Mouse (Mus musculus): ENCODE data around the gene Ubald2.
"Not testable (repeated sequence)": the region's sequence is repeated elsewhere in the genome, so short reads cannot be mapped to it uniquely, and the experiment has no call there.

Ubald2 gene

GRCm38 (mm10) chr11:116416196-116416943 is 17.5 kb upstream of the Ubald2 start:
- DNase-seq = no peak

- no peak for DNase-seq
Observed at GRCm38 (mm10) chr11:116417054-116417453, 16.8 kb upstream of the Ubald2 start.

GRCm38 (mm10) chr11:116418194-116418840 is 15.6 kb upstream of the Ubald2 start:
- DNase-seq = peak in 1 of 2 experiments; percentile 47

GRCm38 (mm10) chr11:116418841-116419462 is 14.9 kb upstream of the Ubald2 start:
- DNase-seq = no peak

GRCm38 (mm10) chr11:116421102-116421501 is 12.8 kb upstream of the Ubald2 start:
- DNase-seq = no peak

- no peak for DNase-seq
Observed at GRCm38 (mm10) chr11:116422562-116422961, 11.3 kb upstream of the Ubald2 start.

- no peak for DNase-seq
Observed at GRCm38 (mm10) chr11:116423214-116423613, 10.7 kb upstream of the Ubald2 start.

- DNase-seq = peak; percentile 21 to 53
Observed at GRCm38 (mm10) chr11:116423782-116424620, 9.9 kb upstream of the Ubald2 start.

- DNase-seq = no peak
Observed at GRCm38 (mm10) chr11:116424621-116425407, 9.1 kb upstream of the Ubald2 start.

GRCm38 (mm10) chr11:116426328-116426727 is 7.6 kb upstream of the Ubald2 start:
- not testable (repeated sequence) for DNase-seq

- no peak for DNase-seq
Observed at GRCm38 (mm10) chr11:116426852-116427575, 6.9 kb upstream of the Ubald2 start.

GRCm38 (mm10) chr11:116428872-116429859 is 4.7 kb upstream of the Ubald2 start:
- DNase-seq = no peak

GRCm38 (mm10) chr11:116429862-116430613 is 3.9 kb upstream of the Ubald2 start:
- no peak for DNase-seq

- DNase-seq = no peak
Observed at GRCm38 (mm10) chr11:116430723-116431427, 3.0 kb upstream of the Ubald2 start.

GRCm38 (mm10) chr11:116431428-116432077 is 2.3 kb upstream of the Ubald2 start:
- DNase-seq = no peak

GRCm38 (mm10) chr11:116432127-116432526 is 1.8 kb upstream of the Ubald2 start:
- DNase-seq = no peak

- DNase-seq = no peak
Observed at GRCm38 (mm10) chr11:116432593-116433355, 1.1 kb upstream of the Ubald2 start.
